ENCODE assay signal across 14 mouse cellular contexts in genomic region chr6:94038897-94039296, GRCm38 (mm10).
DNase-seq lines count a peak whose midpoint lies in the region; ATAC-seq lines count a peak whose summit lies in the region.
"Had no signal": no experiment of that assay in that cellular context is flagged by ENCODE, and none has a peak within 500 bp of the region (broad histone marks: within the 10 kb centered on the region; RNA-seq: fewer than 3 reads in every experiment).

No protein-coding gene starts in this region.

- ATAC-seq in cerebellum, adult (ENCODE audit: insufficient number of reproducible peaks, low FRiP score, low TSS enrichment) = no peak
- ATAC-seq in liver, embryonic 12.5 days = no peak
- no peak for ATAC-seq in kidney, embryonic 16.5 days (ENCODE audit: low FRiP score, low TSS enrichment)
- no peak for ATAC-seq in heart, embryonic 11.5 days (replicated peaks; ENCODE audit: insufficient number of reproducible peaks, low FRiP score, low TSS enrichment)
- ATAC-seq: forebrain, embryonic 13.5 days; midbrain, embryonic 16.5 days had no signal

- peak; percentile 5 to 20 for DNase-seq in cerebellum, postnatal 14 days
- DNase-seq in liver = peak; percentile 8
- peak; percentile 14 for DNase-seq in 3T3-L1 (ENCODE audit: low read depth, low spot score)
- DNase-seq in R1 (ENCODE audit: low read depth, low spot score) = peak; percentile 84
- DNase-seq: cerebellum, adult 2 months; gastrocnemius, postnatal 25 days had no signal

- H3K4me2 ChIP-seq in liver, embryonic 12.5 days = no peak overlapping the region
- H3K4me2 ChIP-seq in kidney, embryonic 16.5 days (replicated peaks; ENCODE audit: low read depth, low read length) = no peak overlapping the region
- H3K4me2 ChIP-seq in heart, embryonic 11.5 days = no peak overlapping the region
- H3K4me2 ChIP-seq: embryonic facial prominence, embryonic 13.5 days; forebrain, embryonic 13.5 days; lung, embryonic 15.5 days had no signal

- H3K9ac ChIP-seq in liver, embryonic 12.5 days = no peak overlapping the region
- no peak overlapping the region for H3K9ac ChIP-seq in kidney, embryonic 16.5 days (replicated peaks; ENCODE audit: low read length)
- no peak overlapping the region for H3K9ac ChIP-seq in heart, embryonic 11.5 days (ENCODE audit: low read depth, low read length)
- H3K9ac ChIP-seq: embryonic facial prominence, embryonic 13.5 days; forebrain, embryonic 13.5 days; lung, embryonic 15.5 days had no signal

- no peak overlapping the region for H3K27ac ChIP-seq in liver, embryonic 12.5 days
- H3K27ac ChIP-seq in kidney, embryonic 16.5 days (ENCODE audit: low read length) = no peak overlapping the region
- H3K27ac ChIP-seq in heart, embryonic 11.5 days (ENCODE audit: low read depth, low read length) = no peak overlapping the region
- H3K27ac ChIP-seq: embryonic facial prominence, embryonic 13.5 days; forebrain, embryonic 13.5 days; lung, embryonic 15.5 days had no signal

- H3K27me3 ChIP-seq in liver, embryonic 12.5 days (replicated peaks) = no peaks in the 10 kb centered on the region
- H3K27me3 ChIP-seq in kidney, embryonic 16.5 days (ENCODE audit: insufficient read depth, low read length) = no peaks in the 10 kb centered on the region
- no peaks in the 10 kb centered on the region for H3K27me3 ChIP-seq in heart, embryonic 11.5 days (ENCODE audit: control insufficient read depth, insufficient read depth, low read length)
- H3K27me3 ChIP-seq: embryonic facial prominence, embryonic 13.5 days; forebrain, embryonic 13.5 days; lung, embryonic 15.5 days had no signal

- no peak overlapping the region for H3K4me3 ChIP-seq in liver, embryonic 12.5 days
- H3K4me3 ChIP-seq in kidney, embryonic 16.5 days (ENCODE audit: low read length) = no peak overlapping the region
- no peak overlapping the region for H3K4me3 ChIP-seq in heart, embryonic 11.5 days (ENCODE audit: low read depth, low read length)
- H3K4me3 ChIP-seq: embryonic facial prominence, embryonic 13.5 days; forebrain, embryonic 13.5 days; lung, embryonic 15.5 days had no signal

- no peaks in the 10 kb centered on the region for H3K9me3 ChIP-seq in liver, embryonic 12.5 days (replicated peaks)
- peaks cover 4% of the 10 kb centered on the region; the same call in 1 of the 2 replicates for H3K9me3 ChIP-seq in kidney, embryonic 16.5 days (ENCODE audit: low read length)
- 0 out of 2 replicates have a peak, but pooled peaks cover 2% of the 10 kb centered on the region for H3K9me3 ChIP-seq in heart, embryonic 11.5 days (replicated peaks; ENCODE audit: control insufficient read depth, low read length)
- H3K9me3 ChIP-seq: embryonic facial prominence, embryonic 13.5 days; forebrain, embryonic 13.5 days; lung, embryonic 15.5 days had no signal

- 76% methylated on average over 3 of the region's 3 CpGs for WGBS in liver, embryonic 12.5 days (ENCODE audit: insufficient replicate concordance)
- WGBS in kidney, embryonic 16.5 days = 96% methylated on average over 3 of the region's 3 CpGs
- WGBS in heart, embryonic 11.5 days (ENCODE audit: insufficient replicate concordance) = 88% methylated on average over 3 of the region's 3 CpGs

- H3K36me3 ChIP-seq in liver, embryonic 12.5 days = no peaks in the 10 kb centered on the region
- H3K36me3 ChIP-seq in kidney, embryonic 16.5 days (ENCODE audit: insufficient read depth, low read length) = no peaks in the 10 kb centered on the region
- no peaks in the 10 kb centered on the region for H3K36me3 ChIP-seq in heart, embryonic 11.5 days (ENCODE audit: control insufficient read depth, insufficient read depth, low read length)
- H3K36me3 ChIP-seq: embryonic facial prominence, embryonic 13.5 days; lung, embryonic 15.5 days had no signal

- no peaks in the 10 kb centered on the region for H3K4me1 ChIP-seq in liver, embryonic 12.5 days
- peaks cover 4% of the 10 kb centered on the region for H3K4me1 ChIP-seq in kidney, embryonic 16.5 days (ENCODE audit: insufficient read depth, low read length)
- peaks cover 9% of the 10 kb centered on the region for H3K4me1 ChIP-seq in heart, embryonic 11.5 days (ENCODE audit: control insufficient read depth, insufficient read depth, low read length)
- H3K4me1 ChIP-seq: lung, embryonic 15.5 days had no signal

Comparison
In these comparisons a context has a peak if more than half of its experiments do, and no peak if none do; other contexts are left out.
1. DNase-seq: peak in every context shown above with its lines; median percentile 84 in R1; 14 in 3T3-L1; 12 in cerebellum, postnatal 14 days; 8 in liver.